Mouse (Mus musculus): ENCODE data around the gene Slc17a2. TPM values are rescaled to one million over a fixed set of nuclear protein-coding genes. Genes with fewer than 3 reads are reported as not detected.

Gene Slc17a2
- polyA plus RNA-seq, 1 experiment from 2014 or later, result not detected

DNA sequence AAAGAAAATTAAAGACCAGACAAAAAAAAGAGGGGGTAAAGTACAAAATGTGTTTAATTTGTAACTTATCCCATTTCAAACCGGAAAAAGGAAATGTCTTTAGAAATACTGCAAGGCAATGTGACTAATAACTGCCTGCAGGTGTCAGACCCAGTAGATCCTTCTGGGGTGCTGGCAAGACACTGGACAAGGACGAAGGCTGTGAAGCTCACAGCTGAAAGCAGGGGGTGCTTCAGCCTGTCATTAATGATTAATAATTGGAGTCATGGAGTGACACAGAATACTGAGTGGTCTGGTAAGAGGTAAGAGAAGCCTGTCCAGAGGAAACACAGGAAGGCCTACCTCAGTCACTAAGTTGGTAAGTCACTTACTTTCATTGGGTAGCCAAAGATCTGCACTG lies 32.5 kb downstream of the Slc17a2 start, which contains the start of gene Slc17a3:
TSS of gene Slc17a3 (plus strand) at position 127 of the 400 bp plus-strand sequence.
- DNase-seq (ENCODE audit: low read depth, low spot score), result no peak
- no peak for ATAC-seq
- in situ Hi-C loops (cut with MboI; ENCODE audit: low pct_unique_long_range_greater_than_20kb), result loop anchor here (5.0 kb wide), 1 partner anchor 458 kb away; no protein-coding TSS in a partner anchor
- no peak for TF ChIP-seq CTCF (IDR thresholded peaks at IDR 0.05)
- CTCF ChIA-PET, result interaction anchor here (0.9 kb wide), 1 partner anchor 14 kb away, joined by 3 read pairs; no protein-coding TSS in a partner anchor
- H3K27me3 ChIP-seq, result peaks cover 27% of the 10 kb centered on the region
- POLR2A ChIA-PET, result no interaction called here

DNA sequence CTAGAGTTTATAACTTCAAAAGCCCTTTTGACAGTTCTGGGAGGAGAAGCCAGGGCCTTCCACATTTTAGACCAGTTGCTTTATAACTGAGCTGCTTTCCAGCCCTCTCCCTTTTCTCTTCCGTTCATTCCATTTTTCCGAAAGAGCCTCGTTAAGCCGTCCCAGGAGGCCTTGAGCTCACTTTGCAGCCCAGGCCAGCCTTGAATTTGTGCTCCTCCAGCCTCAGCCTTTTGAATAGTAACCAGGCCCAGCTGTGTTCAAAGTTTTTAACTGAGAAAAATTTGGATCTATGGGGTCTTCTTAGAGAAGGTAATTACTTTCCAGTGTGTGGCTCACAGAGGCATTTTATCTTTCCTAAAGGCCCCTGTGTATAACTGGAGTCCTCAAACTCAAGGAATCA lies 39.1 kb downstream of the Slc17a2 start:
- TF ChIP-seq CTCF (IDR thresholded peaks at IDR 0.05), result no peak
- ATAC-seq, result no peak
- DNase-seq (ENCODE audit: low read depth, low spot score), result no peak
- in situ Hi-C loops (cut with MboI; ENCODE audit: low pct_unique_long_range_greater_than_20kb), result loop anchor here (10.0 kb wide), 1 partner anchor 109 kb away; no protein-coding TSS in a partner anchor
- ChIA-PET POLR2A (no interaction called here), CTCF (no interaction called here)
- H3K27me3 ChIP-seq, result peaks cover 18% of the 10 kb centered on the region

DNA sequence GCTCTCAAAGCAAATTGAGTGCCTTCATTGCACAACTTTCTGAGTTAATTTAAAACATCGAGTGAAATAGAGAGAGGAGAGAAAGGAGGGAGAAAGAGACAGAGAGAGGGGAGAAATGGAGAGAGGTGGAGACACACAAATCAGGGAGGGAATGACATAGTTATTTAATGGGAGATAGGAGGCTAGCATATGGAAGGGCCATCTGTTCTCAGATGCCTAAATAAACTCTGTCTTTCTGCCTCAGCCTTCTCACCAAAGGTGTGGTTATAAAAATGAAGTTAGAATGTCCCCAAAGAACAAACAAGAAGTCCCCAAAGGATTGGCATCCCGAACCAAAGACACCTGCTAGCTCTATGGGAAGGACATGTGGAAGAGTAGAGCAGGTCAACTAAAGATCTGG lies 42.5 kb downstream of the Slc17a2 start:
- ChIA-PET CTCF (interaction anchor here (1.1 to 1.2 kb wide), 2 partner anchors 9 to 33 kb away, joined by 3 to 4 read pairs; no protein-coding TSS in a partner anchor), POLR2A (no interaction called here)
- DNase-seq (ENCODE audit: low read depth, low spot score), result no peak
- TF ChIP-seq CTCF (IDR thresholded peaks at IDR 0.05), result no peak
- in situ Hi-C loops (cut with MboI; ENCODE audit: low pct_unique_long_range_greater_than_20kb), result loop anchor here (10.0 kb wide), 1 partner anchor 106 kb away; no protein-coding TSS in a partner anchor
- H3K27me3 ChIP-seq, result peaks cover 11% of the 10 kb centered on the region
- ATAC-seq, result no peak

DNA sequence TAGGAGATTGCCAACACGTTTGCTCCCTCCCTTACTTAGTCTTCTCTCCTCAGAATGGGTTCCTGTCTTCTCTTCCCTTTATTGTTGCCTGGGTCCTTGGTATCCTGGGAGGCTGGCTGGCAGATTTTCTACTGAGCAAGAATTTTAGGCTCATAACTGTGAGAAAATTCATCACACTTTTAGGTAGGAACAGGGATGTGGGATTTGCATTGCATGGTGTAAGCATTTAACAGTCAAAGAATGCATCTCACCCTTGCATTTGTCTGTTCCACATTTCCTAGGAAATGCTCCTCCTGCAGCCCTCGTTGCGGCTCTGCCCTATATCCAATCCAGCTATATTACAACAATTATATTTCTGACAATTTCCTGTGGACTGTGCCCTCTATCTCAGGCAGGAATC lies 49.6 kb downstream of the Slc17a2 start:
- peaks cover 17% of the 10 kb centered on the region for H3K27me3 ChIP-seq
- in situ Hi-C loops (cut with MboI; ENCODE audit: low pct_unique_long_range_greater_than_20kb), result no loop called here
- no peak for DNase-seq (ENCODE audit: low read depth, low spot score)
- CTCF ChIA-PET, result no interaction called here
- no peak for TF ChIP-seq CTCF (IDR thresholded peaks at IDR 0.05)
- ATAC-seq, result no peak
- POLR2A ChIA-PET, result no interaction called here

DNA sequence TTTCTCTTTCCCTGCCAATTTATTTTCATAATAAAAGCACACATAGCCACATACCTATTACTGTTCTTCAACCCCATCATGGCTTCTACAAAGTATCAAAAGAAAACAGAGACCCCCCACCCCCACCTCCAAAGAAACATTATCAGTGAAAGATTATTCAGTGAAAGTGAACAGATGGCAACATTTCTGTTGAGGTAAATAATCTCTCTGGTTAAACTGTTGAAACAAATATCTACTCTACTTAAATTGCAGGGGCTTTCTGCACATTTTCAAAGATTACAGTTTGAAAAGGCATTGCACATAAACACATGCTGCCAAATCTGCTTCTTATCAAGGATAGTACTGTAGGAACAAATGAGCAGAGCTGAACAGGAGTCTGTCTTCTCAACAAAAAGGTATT lies 55.0 kb downstream of the Slc17a2 start:
- TF ChIP-seq CTCF (IDR thresholded peaks at IDR 0.05), result no peak
- peaks cover 16% of the 10 kb centered on the region for H3K27me3 ChIP-seq
- in situ Hi-C loops (cut with MboI; ENCODE audit: low pct_unique_long_range_greater_than_20kb), result no loop called here
- no peak for DNase-seq (ENCODE audit: low read depth, low spot score)
- POLR2A ChIA-PET, result no interaction called here
- ATAC-seq, result no peak
- CTCF ChIA-PET, result no interaction called here

DNA sequence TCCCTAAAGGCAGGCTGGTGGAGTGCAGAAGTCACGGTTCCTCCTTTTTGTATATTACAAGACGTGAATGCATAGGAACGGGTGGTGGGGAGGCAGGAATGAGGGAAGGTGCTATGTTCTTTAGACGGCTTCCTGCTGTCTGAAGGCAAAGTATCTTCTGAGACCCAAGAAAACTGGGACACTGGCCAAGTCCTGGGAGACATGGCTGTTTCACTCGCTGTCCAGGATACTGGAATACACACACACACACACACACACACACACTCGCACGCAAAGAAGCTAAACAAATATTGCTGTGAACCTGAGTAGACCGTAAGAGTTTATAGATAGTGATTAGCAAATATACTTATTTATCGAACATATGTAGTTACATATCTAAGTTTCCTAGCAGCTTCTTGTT lies 57.9 kb downstream of the Slc17a2 start:
- in situ Hi-C loops (cut with MboI; ENCODE audit: low pct_unique_long_range_greater_than_20kb), result no loop called here
- no peak for TF ChIP-seq CTCF (IDR thresholded peaks at IDR 0.05)
- POLR2A ChIA-PET, result interaction anchor here (0.8 kb wide), 1 partner anchor 19 kb away, joined by 3 read pairs; no protein-coding TSS in a partner anchor
- peaks cover 9% of the 10 kb centered on the region for H3K27me3 ChIP-seq
- ATAC-seq (no peak), DNase-seq (ENCODE audit: low read depth, low spot score) (no peak)
- CTCF ChIA-PET, result no interaction called here

DNA sequence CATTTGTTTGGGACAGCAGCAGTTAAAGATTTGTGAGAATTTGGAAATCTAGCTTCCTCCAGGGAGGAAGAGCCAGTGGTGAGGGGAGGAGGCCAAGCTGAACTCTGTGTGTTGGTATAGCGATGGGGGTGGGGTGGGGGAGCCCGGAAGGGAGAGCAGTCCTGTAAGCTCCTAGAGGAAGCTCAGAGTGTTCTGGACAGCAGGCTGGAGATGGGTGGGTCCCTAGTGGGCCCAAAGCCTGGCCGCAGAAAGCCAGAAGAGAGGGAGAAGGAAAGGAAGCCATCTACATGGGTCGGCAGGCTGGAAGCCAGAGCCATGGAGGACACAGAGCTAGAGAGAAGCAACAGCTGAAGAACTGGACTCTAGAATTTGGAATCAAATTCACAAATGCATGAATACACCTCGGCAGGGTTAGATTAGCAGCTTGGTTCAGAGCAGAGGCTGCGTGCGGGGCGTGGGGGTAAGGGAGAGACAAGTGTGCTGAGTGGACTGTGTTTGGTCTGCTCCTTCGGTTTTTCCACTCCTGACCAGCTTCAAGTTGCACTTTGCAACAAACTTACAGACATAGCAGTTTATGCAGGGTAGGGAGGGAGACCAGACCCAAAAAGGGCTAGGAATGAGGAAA lies 59.4 kb downstream of the Slc17a2 start:
- ATAC-seq, result no peak
- ChIA-PET CTCF (interaction anchor here (1.4 kb wide), 1 partner anchor 64 kb away, joined by 3 read pairs; no protein-coding TSS in a partner anchor), POLR2A (no interaction called here)
- peaks cover 9% of the 10 kb centered on the region for H3K27me3 ChIP-seq
- TF ChIP-seq CTCF (IDR thresholded peaks at IDR 0.05), result no peak
- no peak for DNase-seq (ENCODE audit: low read depth, low spot score)
- in situ Hi-C loops (cut with MboI; ENCODE audit: low pct_unique_long_range_greater_than_20kb), result no loop called here

DNA sequence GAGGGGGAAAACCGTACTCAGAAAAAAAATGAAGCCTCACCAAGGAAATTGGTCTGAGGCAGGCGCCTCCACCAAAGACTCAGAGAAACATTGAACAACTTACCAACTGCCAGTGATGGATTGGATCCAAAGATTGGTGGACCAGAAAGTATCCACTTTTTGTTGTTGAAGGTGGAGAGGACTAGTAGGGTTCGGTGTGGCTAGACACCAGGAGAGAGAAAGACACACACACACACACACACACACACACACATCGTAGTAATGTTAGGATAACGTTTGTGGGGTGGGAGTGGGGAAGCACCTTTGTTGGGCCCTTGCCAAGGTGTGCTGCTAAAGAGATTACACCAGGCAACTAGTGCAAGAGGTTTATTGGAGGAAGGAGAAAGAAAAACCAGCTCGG lies 60.2 kb downstream of the Slc17a2 start:
- ChIA-PET POLR2A (interaction anchor here (0.5 kb wide), 1 partner anchor 36 kb away, joined by 4 read pairs; no protein-coding TSS in a partner anchor), CTCF (interaction anchor here (0.9 to 1.4 kb wide), 2 partner anchors 14 to 65 kb away, joined by 3 read pairs; no protein-coding TSS in a partner anchor)
- peaks cover 9% of the 10 kb centered on the region for H3K27me3 ChIP-seq
- no peak for TF ChIP-seq CTCF (IDR thresholded peaks at IDR 0.05)
- no peak for ATAC-seq
- in situ Hi-C loops (cut with MboI; ENCODE audit: low pct_unique_long_range_greater_than_20kb), result no loop called here
- DNase-seq (ENCODE audit: low read depth, low spot score), result no peak

DNA sequence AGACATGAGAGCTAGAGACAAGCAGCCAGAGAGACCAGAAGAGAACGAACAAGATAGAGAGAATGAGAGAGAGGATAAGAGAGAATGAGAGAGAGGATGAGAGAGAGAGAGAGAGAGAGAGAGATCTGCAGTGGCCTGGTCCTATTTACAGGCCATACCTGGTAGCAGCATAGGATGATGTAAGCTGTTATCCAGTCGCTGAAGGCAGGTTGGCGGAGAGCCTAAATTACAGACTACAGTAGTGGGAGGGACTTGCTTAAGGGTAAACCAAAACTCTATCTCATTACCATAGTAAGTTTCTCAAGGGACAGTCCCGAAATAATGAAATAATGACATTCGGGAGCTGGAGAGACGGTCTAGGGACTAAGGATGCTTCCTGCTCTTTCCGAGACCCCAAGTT lies 60.6 kb downstream of the Slc17a2 start, which contains the start of gene Slc17a1:
TSS of gene Slc17a1 (plus strand) at position 346 of the 400 bp plus-strand sequence.
- DNase-seq (ENCODE audit: low read depth, low spot score) (no peak), ATAC-seq (no peak)
- in situ Hi-C loops (cut with MboI; ENCODE audit: low pct_unique_long_range_greater_than_20kb), result no loop called here
- TF ChIP-seq CTCF (IDR thresholded peaks at IDR 0.05), result no peak
- ChIA-PET POLR2A (interaction anchor here (0.5 kb wide), 1 partner anchor 36 kb away, joined by 4 read pairs; no protein-coding TSS in a partner anchor), CTCF (interaction anchor here (0.9 kb wide), 1 partner anchor 15 kb away, joined by 3 read pairs; no protein-coding TSS in a partner anchor)
- H3K27me3 ChIP-seq, result peaks cover 9% of the 10 kb centered on the region

DNA sequence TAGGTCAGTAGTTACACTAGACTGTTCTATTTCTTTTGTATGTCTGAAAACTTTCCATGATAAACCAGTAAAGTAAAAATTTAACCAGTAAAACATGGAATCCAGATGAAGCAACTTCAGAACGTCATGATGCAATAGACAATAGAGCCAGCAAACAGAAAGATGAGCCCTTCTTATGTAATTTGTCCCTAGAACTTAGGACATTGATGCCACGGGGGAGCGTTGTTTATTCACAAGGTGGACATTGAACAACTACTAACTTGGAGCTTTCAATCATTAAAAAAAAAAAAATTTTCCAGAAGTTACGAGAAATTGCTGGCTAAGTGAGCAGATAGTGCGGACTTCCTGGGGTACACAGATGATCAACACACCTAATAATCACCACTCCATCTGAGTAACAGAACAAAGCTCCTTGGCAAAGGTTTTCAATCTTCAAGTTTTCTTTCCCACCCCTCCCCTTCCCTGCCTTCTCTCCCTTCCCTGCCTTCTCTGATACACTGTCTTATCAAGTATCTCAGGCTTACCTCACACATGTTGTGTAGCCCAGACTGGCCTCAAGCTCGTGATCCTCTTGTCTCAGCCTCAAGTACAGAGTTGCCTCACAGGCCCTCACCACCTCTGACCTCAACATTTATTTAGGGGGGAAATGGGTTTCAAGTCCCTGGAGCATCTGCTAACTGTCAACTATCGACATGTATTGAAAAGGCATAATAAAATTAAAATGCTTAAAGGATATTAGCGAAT lies 62.2 kb downstream of the Slc17a2 start:
- CTCF ChIA-PET, result no interaction called here
- H3K27me3 ChIP-seq, result peaks cover 3% of the 10 kb centered on the region
- DNase-seq (ENCODE audit: low read depth, low spot score) (no peak), ATAC-seq (no peak)
- POLR2A ChIA-PET, result no interaction called here
- TF ChIP-seq CTCF (IDR thresholded peaks at IDR 0.05), result no peak
- in situ Hi-C loops (cut with MboI; ENCODE audit: low pct_unique_long_range_greater_than_20kb), result no loop called here

DNA sequence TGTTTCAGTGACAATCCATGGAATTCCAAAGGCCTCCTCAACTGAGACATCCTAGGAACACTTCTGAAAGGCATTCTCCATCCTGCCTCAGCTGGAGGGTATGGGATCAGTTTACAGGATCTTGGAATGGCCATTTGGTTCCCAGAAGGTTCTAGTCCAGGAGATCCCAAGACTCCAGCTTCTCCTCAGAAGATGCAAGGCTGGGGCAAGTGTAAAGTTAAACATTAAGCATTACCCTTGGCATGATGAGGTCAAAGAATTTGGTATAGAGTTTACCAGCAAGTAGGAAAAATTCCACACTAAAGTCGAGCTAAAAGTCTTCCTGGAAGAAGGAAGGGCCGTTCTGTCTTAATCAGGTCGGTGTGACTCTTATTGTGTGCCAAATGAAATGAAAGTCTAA lies 63.2 kb downstream of the Slc17a2 start:
- H3K27me3 ChIP-seq, result peaks cover 2% of the 10 kb centered on the region
- POLR2A ChIA-PET, result no interaction called here
- no peak for ATAC-seq
- in situ Hi-C loops (cut with MboI; ENCODE audit: low pct_unique_long_range_greater_than_20kb), result no loop called here
- DNase-seq (ENCODE audit: low read depth, low spot score), result no peak
- no peak for TF ChIP-seq CTCF (IDR thresholded peaks at IDR 0.05)
- CTCF ChIA-PET, result no interaction called here
